Mouse (Mus musculus) C2C12 (cell line): ENCODE results near the gene Pde7b. TPM values are rescaled to one million over a fixed set of nuclear protein-coding genes. Genes with fewer than 3 reads are reported as not detected.

Experiments used
- H3K27me3 ChIP-seq: one replicate; pipeline ENCODE4 v1.6.1; 2011; ENCODE audit not compliant: control insufficient read depth, insufficient read depth, insufficient read length
- H3K36me3 ChIP-seq: one replicate; pipeline ENCODE4 v1.6.1; 2011; ENCODE audit not compliant: control insufficient read depth, insufficient read depth
- H3K4me3 ChIP-seq: one replicate; pipeline ENCODE4 v1.5.1; 2011; ENCODE audit warnings: mild to moderate bottlenecking, control low read depth; ENCODE audit not compliant: poor library complexity, insufficient read depth, severe bottlenecking
- H3K79me2 ChIP-seq: one replicate; pipeline ENCODE4 v1.6.1; 2011; ENCODE audit not compliant: control insufficient read depth, insufficient read depth
- H3K79me3 ChIP-seq: one replicate; pipeline ENCODE4 v1.6.1; 2011; ENCODE audit warnings: low read depth, control low read depth
- H3ac ChIP-seq: one replicate; pipeline ENCODE3; 2011; ENCODE audit warnings: low read depth; ENCODE audit not compliant: control insufficient read depth, insufficient read length
- CEBPB ChIP-seq: IDR thresholded peaks from one replicate; pipeline ENCODE4 v1.6.1; 2011; ENCODE audit warnings: low read depth, mild to moderate bottlenecking, control low read depth, moderate library complexity
- CTCF ChIP-seq: IDR thresholded peaks from one replicate; pipeline ENCODE4 v1.5.1; 2011; ENCODE audit not compliant: control insufficient read depth, insufficient read depth, insufficient read length
- FOSL1 ChIP-seq: IDR thresholded peaks from one replicate; pipeline ENCODE4 v1.8.0; 2011; ENCODE audit warnings: mild to moderate bottlenecking, low read length; ENCODE audit not compliant: poor library complexity, insufficient read depth, severe bottlenecking
- MAX ChIP-seq: IDR thresholded peaks from one replicate; pipeline ENCODE4 v1.6.1; 2011; ENCODE audit warnings: mild to moderate bottlenecking, control low read depth
- MYOD1 ChIP-seq: IDR thresholded peaks from one replicate; pipeline ENCODE4 v1.6.1; 2011; ENCODE audit warnings: low read depth; ENCODE audit not compliant: control insufficient read depth, insufficient read length
- MYOG ChIP-seq: IDR thresholded peaks from one replicate; pipeline ENCODE4 v1.6.1; 2011; ENCODE audit not compliant: control insufficient read depth, insufficient read length; ENCODE audit errors: extremely low read depth
- USF1 ChIP-seq: IDR thresholded peaks from one replicate; pipeline ENCODE4 v1.6.1; 2011; ENCODE audit warnings: low read depth, mild to moderate bottlenecking, control low read depth, moderate library complexity
- polyA plus RNA-seq: library from polyadenylated mRNA; unstranded; fragments of >200 nt; fragmentation: generic; extraction: Trizol; gene quantifications from one replicate; pipeline ENCODE4 v1.2.1, GENCODE M21; 2012; ENCODE audit warnings: missing spikeins

Pde7b gene
- polyA plus RNA-seq, 1 experiment = 0.06 TPM

DNA sequence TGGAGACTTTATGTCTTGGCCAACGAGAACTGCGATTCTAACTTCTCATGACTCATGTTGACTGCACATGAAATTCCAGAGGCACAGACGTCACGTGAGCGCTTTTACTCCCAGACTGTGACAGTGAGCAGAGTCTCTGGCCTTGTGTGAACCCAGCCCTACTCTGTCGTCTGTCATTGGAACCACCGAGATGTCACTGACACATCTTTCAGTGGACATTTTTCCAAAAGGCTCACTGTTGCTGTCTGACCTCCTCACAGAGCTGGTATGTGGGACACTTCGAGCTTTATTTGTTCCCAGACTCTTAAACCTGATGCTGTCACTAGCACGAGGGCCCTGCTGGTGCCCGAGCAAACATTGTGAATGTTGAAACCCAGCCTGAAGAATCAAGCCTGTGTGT is 315.7 kb downstream of the Pde7b start:
- no peak overlapping the region for H3K4me3 ChIP-seq
- H3K79me3 ChIP-seq = no peaks in the 10 kb centered on the region
- H3K79me2 ChIP-seq = no peaks in the 10 kb centered on the region
- no peaks in the 10 kb centered on the region for H3K36me3 ChIP-seq
- H3K27me3 ChIP-seq = no peaks in the 10 kb centered on the region
- TF ChIP-seq USF1 (peak; percentile 83), MYOG (no peak)
- no peak overlapping the region for H3ac ChIP-seq

DNA sequence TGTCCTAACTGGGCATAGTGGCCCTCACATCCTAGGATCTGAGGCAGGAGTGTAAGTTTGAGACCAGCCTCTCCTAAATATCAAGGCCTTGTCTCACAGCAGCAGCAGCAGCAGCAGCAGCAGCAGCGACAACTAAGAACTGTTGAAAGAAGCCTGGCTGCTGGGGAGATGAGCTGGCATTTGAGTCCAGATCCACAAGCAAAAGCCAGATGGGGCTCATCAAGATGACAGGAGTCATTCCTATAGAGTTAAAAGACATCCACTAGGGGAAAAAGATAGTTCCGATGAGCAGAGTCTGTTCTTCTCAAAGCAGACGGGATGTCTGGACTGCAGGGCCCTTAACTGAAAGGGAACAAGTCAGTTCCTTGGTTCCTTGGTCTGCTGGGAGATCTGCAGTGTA is 316.5 kb downstream of the Pde7b start:
- TF ChIP-seq USF1 (no peak), FOSL1 (no peak), CTCF (no peak), MYOD1 (no peak), MYOG (no peak), CEBPB (no peak), MAX (no peak)
- Histone ChIP-seq H3K27me3 (no peaks in the 10 kb centered on the region), H3K4me3 (no peak overlapping the region), H3K36me3 (no peaks in the 10 kb centered on the region), H3K79me2 (no peaks in the 10 kb centered on the region), H3ac (no peak overlapping the region), H3K79me3 (no peaks in the 10 kb centered on the region)

DNA sequence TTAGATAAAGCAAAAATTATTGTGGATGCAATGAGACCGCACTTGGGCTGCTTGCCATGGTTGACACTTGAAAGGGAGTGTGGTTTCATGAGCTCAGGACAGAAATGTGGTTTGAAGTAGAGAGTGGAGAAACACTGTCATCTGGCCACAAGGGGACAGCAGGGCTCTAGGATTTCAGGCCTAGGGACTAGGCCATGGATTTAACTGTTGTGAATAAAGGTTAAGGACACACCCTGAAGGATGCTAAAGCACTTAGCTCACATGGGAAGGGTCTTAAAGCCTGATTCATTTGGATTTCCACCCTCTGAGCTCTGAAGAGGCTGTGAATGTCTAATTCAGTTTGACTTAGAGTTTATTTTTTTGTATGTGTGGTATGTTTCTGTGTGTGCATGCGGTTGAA is 319.4 kb downstream of the Pde7b start:
- Histone ChIP-seq H3K27me3 (no peaks in the 10 kb centered on the region), H3K79me2 (no peaks in the 10 kb centered on the region), H3K4me3 (no peak overlapping the region), H3ac (no peak overlapping the region), H3K79me3 (no peaks in the 10 kb centered on the region), H3K36me3 (no peaks in the 10 kb centered on the region)
- TF ChIP-seq MYOD1 (no peak), USF1 (no peak), CEBPB (no peak), FOSL1 (no peak), CTCF (no peak), MAX (no peak), MYOG (no peak)

DNA sequence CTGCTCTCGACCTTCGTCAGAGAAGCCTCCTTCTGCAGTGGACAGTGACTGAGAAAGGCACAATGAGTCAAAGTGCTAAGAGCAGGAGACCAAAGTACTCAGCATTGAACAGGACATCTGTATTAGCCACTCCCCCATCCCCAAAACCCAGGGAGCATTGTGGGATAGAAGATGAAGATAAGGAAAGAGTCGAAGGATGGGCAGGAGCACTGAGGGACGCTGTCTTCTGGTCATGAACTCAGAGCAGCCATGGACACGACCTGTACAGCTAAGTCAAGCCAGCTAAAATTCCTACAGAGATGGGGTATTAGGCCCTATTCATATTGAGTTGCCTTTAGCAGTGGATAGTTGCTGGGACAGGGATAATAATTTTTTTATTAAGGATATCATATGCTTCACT is 321.9 kb downstream of the Pde7b start:
- H3K27me3 ChIP-seq = no peaks in the 10 kb centered on the region
- no peaks in the 10 kb centered on the region for H3K79me3 ChIP-seq
- no peak overlapping the region for H3ac ChIP-seq
- H3K4me3 ChIP-seq = no peak overlapping the region
- TF ChIP-seq CEBPB = no peak
- TF ChIP-seq USF1 = no peak
- no peak for TF ChIP-seq MYOD1
- TF ChIP-seq CTCF = no peak
- TF ChIP-seq MYOG = no peak
- no peak for TF ChIP-seq FOSL1
- no peak for TF ChIP-seq MAX
- H3K36me3 ChIP-seq = no peaks in the 10 kb centered on the region
- H3K79me2 ChIP-seq = no peaks in the 10 kb centered on the region

DNA sequence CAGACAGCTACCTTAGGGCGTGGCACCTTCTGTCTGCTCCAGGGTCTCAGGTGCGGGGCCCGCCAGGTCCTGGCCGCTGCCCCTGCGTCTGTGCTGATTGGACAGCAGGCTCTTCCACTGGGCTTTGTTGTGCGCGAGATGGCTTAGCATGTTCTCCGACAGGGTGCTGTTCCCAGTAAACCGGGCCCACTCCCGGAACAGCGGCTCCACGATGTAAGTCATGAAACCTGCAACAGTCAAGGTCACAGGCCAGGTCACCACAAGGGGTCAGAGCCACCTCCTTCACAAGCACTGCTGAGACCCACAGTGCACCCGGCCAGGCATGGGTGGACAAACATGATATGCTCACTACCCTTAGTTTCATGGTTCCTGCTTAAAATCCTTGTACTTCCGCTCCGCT is 324.5 kb downstream of the Pde7b start:
- Histone ChIP-seq H3K27me3 (no peaks in the 10 kb centered on the region), H3K79me3 (no peaks in the 10 kb centered on the region), H3ac (no peak overlapping the region), H3K4me3 (no peak overlapping the region), H3K79me2 (no peaks in the 10 kb centered on the region), H3K36me3 (no peaks in the 10 kb centered on the region)
- TF ChIP-seq USF1 (no peak), CTCF (no peak), FOSL1 (no peak), MYOG (no peak), CEBPB (no peak), MYOD1 (no peak)

DNA sequence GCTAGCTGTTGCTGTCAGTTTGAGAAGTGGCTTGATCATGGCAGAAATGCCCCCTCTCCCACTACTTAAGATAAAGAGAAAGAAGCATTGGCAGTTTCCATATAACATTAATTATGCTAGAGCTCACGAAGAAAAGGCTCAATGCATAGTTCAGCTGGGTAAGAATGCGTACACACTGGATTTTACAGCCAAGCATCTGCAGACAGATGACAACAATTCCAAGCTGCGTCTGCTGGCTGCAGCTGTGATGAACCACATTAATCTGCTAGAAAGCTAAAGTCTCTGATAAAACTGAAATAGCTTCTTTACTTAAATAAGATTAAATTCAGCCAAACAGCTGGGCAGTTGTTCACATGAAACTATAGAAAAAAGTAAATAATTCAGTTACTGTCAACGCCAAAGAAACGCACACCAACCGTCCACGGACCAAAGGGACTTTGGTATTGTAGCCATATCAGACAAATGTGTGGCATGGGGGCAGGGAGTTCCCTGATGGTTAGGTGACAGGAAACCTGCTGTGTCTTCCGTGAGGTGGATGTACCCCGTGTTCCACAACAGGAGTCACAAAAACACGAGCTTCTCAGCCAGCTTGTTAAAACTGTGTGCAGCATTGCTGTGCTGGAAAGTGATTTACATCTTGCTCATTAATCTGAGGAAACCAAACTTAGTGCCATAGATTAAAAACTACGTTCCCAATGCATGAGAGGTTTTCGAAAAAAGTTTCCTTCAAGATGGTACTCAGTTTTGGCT is 326.1 kb downstream of the Pde7b start:
- no peaks in the 10 kb centered on the region for H3K27me3 ChIP-seq
- no peak overlapping the region for H3K4me3 ChIP-seq
- H3K79me2 ChIP-seq = no peaks in the 10 kb centered on the region
- no peaks in the 10 kb centered on the region for H3K36me3 ChIP-seq
- H3ac ChIP-seq = no peak overlapping the region
- TF ChIP-seq MYOG = no peak
- no peak for TF ChIP-seq CEBPB
- TF ChIP-seq MYOD1 = no peak
- TF ChIP-seq MAX = no peak
- TF ChIP-seq USF1 = no peak
- TF ChIP-seq CTCF = no peak
- TF ChIP-seq FOSL1 = no peak
- H3K79me3 ChIP-seq = no peaks in the 10 kb centered on the region
